Mouse (Mus musculus) neural tube, embryonic 15.5 days (tissue): ENCODE measurements around the gene Adamts4. TPM values are rescaled to one million over a fixed set of nuclear protein-coding genes. Genes with fewer than 3 reads are reported as not detected.

Experiments used
- ATAC-seq: fragments of 200-750 bp; cut with Nextera tagmentation; 2 replicates; pipeline ENCODE4 v1.8.0; 2017; ENCODE audit warnings: mild to moderate bottlenecking, moderate TSS enrichment, moderate library complexity; ENCODE audit not compliant: low FRiP score
- H3K27ac ChIP-seq: fragments of 300-500 bp; sonication (generic); replicated peaks from 2 replicates; pipeline ENCODE4 v1.5.1; 2015; ENCODE audit warnings: mild to moderate bottlenecking, inconsistent platforms
- H3K27me3 ChIP-seq: fragments of 300-500 bp; sonication (generic); replicated peaks from 2 replicates; pipeline ENCODE4 v1.6.1; 2015; ENCODE audit warnings: inconsistent platforms
- H3K36me3 ChIP-seq: fragments of 300-500 bp; sonication (generic); 2 replicates; pipeline ENCODE4 v1.6.1; 2015; ENCODE audit warnings: inconsistent platforms
- H3K4me1 ChIP-seq: fragments of 300-500 bp; sonication (generic); 2 replicates; pipeline ENCODE4 v1.6.1; 2015; ENCODE audit warnings: inconsistent platforms
- H3K4me2 ChIP-seq: fragments of 300-500 bp; sonication (generic); 2 replicates; pipeline ENCODE4 v1.6.1; 2015; ENCODE audit warnings: inconsistent platforms, mild to moderate bottlenecking, moderate library complexity
- H3K4me3 ChIP-seq: fragments of 300-500 bp; sonication (generic); replicated peaks from 2 replicates; pipeline ENCODE4 v1.5.1; 2015; ENCODE audit warnings: mild to moderate bottlenecking, inconsistent platforms
- H3K9ac ChIP-seq: fragments of 300-500 bp; sonication (generic); replicated peaks from 2 replicates; pipeline ENCODE4 v1.6.1; 2015; ENCODE audit warnings: mild to moderate bottlenecking, inconsistent platforms
- H3K9me3 ChIP-seq: fragments of 300-500 bp; sonication (generic); replicated peaks from 2 replicates; pipeline ENCODE4 v1.6.1; 2016; ENCODE audit warnings: inconsistent platforms
- WGBS: fragments of 180-500 bp; shearing (Covaris S2); methylation state at CpG from one replicate; pipeline ENCODE4 v1.1.7; 2015; ENCODE audit warnings: mixed read lengths; 5-methylcytosine and 5-hydroxymethylcytosine counted together
- polyA plus RNA-seq: library from polyadenylated mRNA; unstranded; fragments of >200 nt; fragmentation: Nextera tagmentation; extraction: Ambion mirVana; gene quantifications from 2 replicates; pipeline ENCODE4 v1.2.1, GENCODE M21; 2015

Gene Adamts4
- polyA plus RNA-seq, 1 experiment from 2014 or later, result 3.3 TPM

DNA sequence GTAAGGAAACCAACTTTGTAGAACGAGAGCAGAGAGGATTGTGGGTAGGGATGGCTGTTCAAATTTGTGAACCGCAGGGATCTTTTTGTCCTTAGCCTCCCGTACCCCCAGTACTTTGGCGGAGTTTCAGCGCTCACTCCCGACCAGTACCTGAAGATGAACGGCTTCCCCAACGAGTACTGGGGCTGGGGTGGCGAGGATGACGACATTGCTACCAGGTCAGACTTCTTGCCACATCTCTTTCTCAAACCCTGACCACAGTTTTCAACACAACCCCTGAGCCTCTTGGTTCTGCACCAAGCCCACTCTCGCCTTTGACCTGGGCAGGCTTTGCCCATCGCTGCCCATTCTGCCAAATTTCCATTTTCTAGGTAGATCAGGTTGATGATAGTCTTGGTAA lies 23.9 kb downstream of the Adamts4 start:
- 92% methylated on average over 12 of the region's 12 CpGs for WGBS
- no peak for ATAC-seq
- peaks cover 69% of the 10 kb centered on the region for H3K36me3 ChIP-seq

DNA sequence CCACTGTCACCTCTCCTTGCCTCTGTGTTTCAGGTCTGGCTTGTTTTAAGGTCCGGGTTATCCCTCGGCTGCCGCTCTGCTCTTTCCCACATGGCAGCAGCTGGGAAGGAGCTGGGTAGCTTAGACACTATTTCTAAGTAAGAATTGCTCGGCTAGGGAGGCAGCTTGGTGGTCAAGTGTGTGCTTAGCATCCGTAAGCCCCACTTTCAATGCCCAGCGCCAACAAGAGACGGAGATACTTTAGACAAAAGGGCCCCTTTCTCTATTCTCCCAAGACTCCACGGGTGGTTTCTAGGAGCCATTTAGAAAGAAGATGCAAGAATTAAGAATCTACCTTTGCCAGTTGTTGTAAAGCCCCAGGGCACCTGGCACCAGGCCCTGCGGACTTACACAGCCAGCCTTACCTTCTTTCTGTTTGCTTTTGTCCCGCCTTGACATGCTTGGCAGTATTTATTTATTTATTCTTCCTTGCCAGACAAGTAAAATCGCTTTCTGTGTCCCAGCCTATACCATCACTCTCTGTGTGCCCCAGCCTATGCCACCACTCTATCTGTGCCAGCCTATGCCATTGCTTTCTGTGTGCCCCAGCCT lies 25.0 kb downstream of the Adamts4 start:
- H3K27ac ChIP-seq, result no peak overlapping the region; the same call in 1 of the 2 replicates
- no peaks in the 10 kb centered on the region for H3K9me3 ChIP-seq
- H3K27me3 ChIP-seq, result no peaks in the 10 kb centered on the region
- H3K4me1 ChIP-seq, result peaks cover 30% of the 10 kb centered on the region
- no peak overlapping the region for H3K4me2 ChIP-seq
- 72% methylated on average over 11 of the region's 11 CpGs for WGBS
- no peak overlapping the region for H3K4me3 ChIP-seq
- no peak overlapping the region for H3K9ac ChIP-seq
- peaks cover 69% of the 10 kb centered on the region for H3K36me3 ChIP-seq
- no peak for ATAC-seq

More for the DNA sequence above, 23.9 kb downstream of the Adamts4 start:
- no peak overlapping the region for H3K9ac ChIP-seq
- no peak overlapping the region for H3K4me3 ChIP-seq
- H3K27me3 ChIP-seq, result no peaks in the 10 kb centered on the region
- no peak overlapping the region for H3K4me2 ChIP-seq
- no peak overlapping the region for H3K27ac ChIP-seq
- peaks cover 26% of the 10 kb centered on the region for H3K4me1 ChIP-seq
- no peaks in the 10 kb centered on the region for H3K9me3 ChIP-seq

DNA sequence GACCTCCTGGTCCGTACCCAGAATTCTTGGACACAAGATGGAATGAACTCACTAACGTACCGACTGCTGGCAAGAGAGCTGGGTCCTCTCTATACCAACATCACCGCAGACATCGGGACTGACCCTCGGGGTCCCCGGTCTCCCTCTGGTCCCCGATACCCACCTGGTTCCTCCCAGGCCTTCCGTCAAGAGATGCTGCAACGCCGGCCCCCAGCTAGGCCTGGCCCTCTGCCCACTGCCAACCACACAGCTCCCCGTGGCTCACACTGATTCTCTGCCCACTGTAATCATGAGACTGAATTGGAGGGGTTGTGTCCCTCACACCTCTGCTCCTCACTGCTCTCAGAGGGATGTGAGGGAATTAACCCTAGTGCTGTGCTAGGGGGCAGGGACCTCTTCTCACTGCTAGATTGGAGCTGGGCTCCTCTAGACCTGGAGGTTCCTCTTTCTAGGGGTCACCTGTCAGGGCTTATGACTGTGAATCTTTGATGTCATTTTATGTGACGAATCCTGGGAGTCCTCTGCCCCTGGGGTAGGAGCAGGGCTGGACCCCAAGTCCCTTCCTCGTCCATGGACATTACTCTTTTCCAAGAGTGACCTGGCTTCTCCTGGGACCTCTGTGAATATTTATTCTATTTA lies 26.0 kb downstream of the Adamts4 start:
- H3K4me1 ChIP-seq, result peaks cover 29% of the 10 kb centered on the region
- H3K36me3 ChIP-seq, result peaks cover 69% of the 10 kb centered on the region
- H3K9me3 ChIP-seq, result no peaks in the 10 kb centered on the region
- 90% methylated on average over 14 of the region's 14 CpGs for WGBS
- no peaks in the 10 kb centered on the region for H3K27me3 ChIP-seq
- no peak overlapping the region; the same call in 1 of the 2 replicates for H3K27ac ChIP-seq
- H3K4me2 ChIP-seq, result no peak overlapping the region
- ATAC-seq, result no peak
- H3K9ac ChIP-seq, result no peak overlapping the region
- no peak overlapping the region for H3K4me3 ChIP-seq

DNA sequence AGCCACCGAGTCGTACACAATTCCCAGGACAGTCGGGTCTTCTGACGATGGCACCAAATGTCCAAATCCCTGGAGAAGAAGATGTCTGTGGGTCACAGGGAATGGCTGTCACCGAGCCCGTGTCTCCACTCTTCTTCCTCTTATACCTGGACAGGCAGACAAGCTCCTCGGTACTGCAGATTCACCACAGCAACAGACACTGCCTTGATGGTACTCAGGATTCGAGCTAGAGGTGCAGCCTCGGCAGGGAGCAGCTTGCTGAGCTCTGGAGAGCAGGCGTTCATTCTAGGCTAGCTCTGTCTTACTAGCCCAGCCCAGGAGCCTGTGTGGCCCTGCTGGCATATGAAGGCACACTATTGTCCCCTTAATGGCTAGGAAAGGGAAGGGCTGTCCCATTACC lies 27.5 kb downstream of the Adamts4 start:
- WGBS, result 87% methylated on average over 10 of the region's 10 CpGs
- peaks cover 66% of the 10 kb centered on the region for H3K36me3 ChIP-seq

DNA sequence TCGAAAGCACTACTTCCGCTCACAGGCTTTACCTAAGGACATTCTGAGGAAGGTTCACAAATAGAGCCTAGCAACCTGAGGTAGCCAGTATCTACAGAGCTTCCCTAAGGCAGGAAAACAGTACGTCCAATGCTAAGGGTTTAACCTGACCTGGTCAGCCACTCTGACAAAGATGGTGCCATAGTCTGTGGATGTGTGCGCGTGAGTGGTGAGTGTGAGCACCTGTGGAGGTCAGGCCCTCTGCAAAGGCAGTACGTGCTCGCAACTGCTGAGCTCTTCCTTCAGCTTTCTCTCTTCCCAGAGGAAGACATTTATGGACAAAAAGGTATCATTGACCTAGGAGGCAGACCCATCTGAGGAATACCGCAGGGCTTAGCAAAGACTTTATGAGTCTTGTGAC lies 28.2 kb downstream of the Adamts4 start:
- Histone ChIP-seq H3K27me3 (no peaks in the 10 kb centered on the region), H3K27ac (no peak overlapping the region), H3K9ac (no peak overlapping the region), H3K36me3 (peaks cover 65% of the 10 kb centered on the region), H3K9me3 (no peaks in the 10 kb centered on the region), H3K4me1 (peaks cover 28% of the 10 kb centered on the region), H3K4me2 (no peak overlapping the region), H3K4me3 (no peak overlapping the region)
- no peak for ATAC-seq
- 93% methylated on average over 8 of the region's 8 CpGs for WGBS

More for the DNA sequence above, 27.5 kb downstream of the Adamts4 start:
- no peak overlapping the region for H3K27ac ChIP-seq
- H3K27me3 ChIP-seq, result no peaks in the 10 kb centered on the region
- no peaks in the 10 kb centered on the region for H3K9me3 ChIP-seq
- no peak for ATAC-seq
- no peak overlapping the region for H3K9ac ChIP-seq
- H3K4me1 ChIP-seq, result peaks cover 28% of the 10 kb centered on the region
- no peak overlapping the region for H3K4me3 ChIP-seq
- H3K4me2 ChIP-seq, result no peak overlapping the region

DNA sequence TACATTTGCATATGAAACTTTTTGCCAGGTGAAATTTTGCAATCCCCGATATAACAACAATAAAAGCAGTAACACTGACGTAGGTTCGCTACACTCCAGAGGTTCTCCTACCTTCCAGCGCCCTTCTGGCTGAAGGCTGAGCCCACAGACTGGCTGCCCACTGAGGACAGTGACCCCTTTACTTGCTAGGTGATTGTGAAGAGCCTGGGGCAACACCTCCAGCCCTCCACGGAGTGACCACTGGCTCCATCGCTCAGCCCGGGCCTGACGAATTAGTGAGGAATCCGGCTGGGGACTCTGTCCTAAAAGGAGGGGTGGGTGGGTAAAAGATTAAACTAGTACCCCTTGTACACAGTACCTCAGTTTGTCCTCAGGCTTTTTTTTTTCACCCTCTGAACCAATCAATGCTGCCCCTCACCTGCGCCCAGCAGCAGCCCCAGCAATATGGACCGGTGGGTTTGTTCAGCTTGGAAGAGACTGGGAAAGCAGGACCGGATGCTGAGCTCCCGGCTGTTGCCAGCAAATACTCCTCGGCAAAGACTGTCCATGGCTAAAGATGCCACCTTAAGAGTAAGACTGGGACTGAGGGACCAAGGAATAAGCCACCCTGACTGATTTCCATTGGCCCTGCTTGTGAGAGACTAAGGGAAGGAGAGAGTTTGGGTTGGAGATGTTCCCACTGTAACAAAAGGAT lies 28.9 kb downstream of the Adamts4 start:
- no peak overlapping the region for H3K4me3 ChIP-seq
- peaks cover 32% of the 10 kb centered on the region for H3K4me1 ChIP-seq
- peaks cover 63% of the 10 kb centered on the region for H3K36me3 ChIP-seq
- H3K4me2 ChIP-seq, result no peak overlapping the region; the same call in 1 of the 2 replicates
- 91% methylated on average over 14 of the region's 14 CpGs for WGBS
- no peaks in the 10 kb centered on the region for H3K27me3 ChIP-seq
- no peaks in the 10 kb centered on the region for H3K9me3 ChIP-seq
- no peak overlapping the region for H3K27ac ChIP-seq
- H3K9ac ChIP-seq, result no peak overlapping the region
- no peak for ATAC-seq

DNA sequence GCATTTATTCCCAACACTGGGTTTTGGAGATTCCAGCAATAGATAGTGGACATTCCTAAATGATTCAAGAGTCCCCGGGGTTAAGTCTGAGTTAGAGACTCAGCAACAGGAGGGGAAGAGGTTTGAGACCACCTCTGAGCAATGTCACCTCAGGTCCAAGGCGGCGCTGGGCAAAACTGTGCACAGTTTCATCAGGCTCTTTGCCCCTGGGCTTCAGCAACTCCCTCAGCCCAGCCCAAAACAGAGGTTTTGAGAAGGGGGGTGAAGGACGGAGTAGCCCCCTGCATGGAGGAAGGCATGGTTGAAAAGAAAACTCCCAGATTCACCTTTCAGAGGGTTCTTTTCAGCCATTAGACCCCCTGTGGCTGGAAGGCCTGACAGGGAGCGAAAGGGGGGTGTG lies 29.5 kb downstream of the Adamts4 start:
- Histone ChIP-seq H3K4me1 (peaks cover 35% of the 10 kb centered on the region), H3K9me3 (no peaks in the 10 kb centered on the region), H3K4me2 (peak overlapping the region; percentile 89), H3K9ac (peak overlapping the region; percentile 69), H3K4me3 (peak overlapping the region; percentile 76), H3K27me3 (no peaks in the 10 kb centered on the region), H3K27ac (no peak overlapping the region), H3K36me3 (peaks cover 60% of the 10 kb centered on the region)
- ATAC-seq, result no peak
- 62% methylated on average over 5 of the region's 5 CpGs for WGBS

DNA sequence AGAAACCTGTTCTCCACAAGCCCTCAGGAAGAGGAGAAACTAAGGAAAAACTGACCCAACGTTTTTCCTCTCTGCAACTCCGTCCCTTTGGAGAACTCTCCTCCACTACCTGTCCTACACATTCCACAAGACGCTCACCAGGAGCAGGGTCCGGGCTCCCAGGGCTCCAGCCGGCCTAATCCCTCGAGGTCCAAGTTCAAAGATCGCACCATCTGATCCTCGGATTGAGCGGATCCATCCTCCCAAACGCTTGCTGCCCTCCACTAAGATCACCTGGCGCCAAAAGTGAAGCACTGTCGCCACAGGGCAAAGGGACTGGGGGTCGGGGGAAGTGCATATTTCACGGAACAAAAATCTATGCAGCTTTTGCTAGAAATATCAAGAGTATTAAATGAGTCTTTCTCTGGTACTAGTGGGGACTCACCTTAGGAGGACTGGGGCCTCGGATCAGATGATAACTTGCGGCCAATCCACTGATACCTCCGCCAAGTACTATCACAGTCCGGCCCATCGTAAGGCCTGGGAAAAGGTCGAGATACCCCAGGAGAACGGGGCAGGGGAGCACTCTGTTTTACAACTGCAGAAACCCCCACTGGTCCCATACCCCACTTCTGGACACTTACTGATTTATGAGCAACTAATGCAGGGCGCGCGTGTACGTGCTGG lies 30.2 kb downstream of the Adamts4 start:
- WGBS, result 3% methylated on average over 25 of the region's 25 CpGs
- H3K9me3 ChIP-seq, result no peaks in the 10 kb centered on the region
- peak; percentile 19; the same call in 1 of the 2 replicates for ATAC-seq
- peak overlapping the region; percentile 89 for H3K4me2 ChIP-seq
- H3K27ac ChIP-seq, result peak overlapping the region; percentile 58; the same call in 1 of the 2 replicates
- H3K27me3 ChIP-seq, result no peaks in the 10 kb centered on the region
- peak overlapping the region; percentile 76 for H3K4me3 ChIP-seq
- peaks cover 60% of the 10 kb centered on the region for H3K36me3 ChIP-seq
- peak overlapping the region; percentile 69 for H3K9ac ChIP-seq
- peaks cover 42% of the 10 kb centered on the region for H3K4me1 ChIP-seq

DNA sequence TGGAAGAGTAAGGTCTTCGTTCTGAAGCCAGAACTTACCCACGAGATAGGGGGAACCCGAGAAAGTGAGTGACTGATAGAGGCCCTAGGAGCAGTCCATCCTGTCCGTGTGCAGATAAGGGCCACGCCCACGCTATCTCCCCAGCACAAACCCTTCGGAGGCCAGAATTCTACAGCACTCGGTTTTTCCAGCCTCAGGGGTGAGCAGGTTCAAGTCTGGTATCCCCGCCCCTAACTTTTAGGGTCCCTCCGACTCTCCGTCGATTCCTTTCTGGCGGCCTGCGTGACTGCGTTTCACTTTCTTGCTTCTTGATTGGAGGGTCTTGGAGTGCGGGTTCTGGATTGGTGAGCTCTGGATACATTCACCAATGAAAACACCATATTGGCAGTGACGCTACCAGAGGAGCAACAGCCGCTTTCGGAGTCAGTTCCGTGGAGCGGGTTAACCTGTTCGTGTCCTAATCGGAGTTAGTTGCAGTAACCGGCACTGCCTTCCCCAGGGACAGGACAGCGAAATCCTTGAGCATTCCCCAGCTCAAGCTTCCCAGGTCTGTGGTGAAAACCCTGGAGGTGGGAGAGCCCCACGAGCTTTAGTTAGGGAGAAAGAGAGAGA lies 30.8 kb downstream of the Adamts4 start, which contains the start of gene Ppox:
Gene Ppox (minus strand): TSS at position 271 of the 612 bp plus-strand sequence.
- WGBS, result under 1% methylated on average over 26 of the region's 26 CpGs
- H3K4me2 ChIP-seq, result peak within 1 kb of the TSS; percentile 89
- H3K4me1 ChIP-seq, result peaks cover 48% of the 10 kb centered on the region
- ATAC-seq, result peak; percentile 97
- no peaks in the 10 kb centered on the region for H3K9me3 ChIP-seq
- H3K9ac ChIP-seq, result peak within 1 kb of the TSS; percentile 69
- peaks cover 60% of the 10 kb centered on the region for H3K36me3 ChIP-seq
- H3K27ac ChIP-seq, result peak within 1 kb of the TSS; percentile 83
- H3K27me3 ChIP-seq, result no peaks in the 10 kb centered on the region
- H3K4me3 ChIP-seq, result peak within 1 kb of the TSS; percentile 76

DNA sequence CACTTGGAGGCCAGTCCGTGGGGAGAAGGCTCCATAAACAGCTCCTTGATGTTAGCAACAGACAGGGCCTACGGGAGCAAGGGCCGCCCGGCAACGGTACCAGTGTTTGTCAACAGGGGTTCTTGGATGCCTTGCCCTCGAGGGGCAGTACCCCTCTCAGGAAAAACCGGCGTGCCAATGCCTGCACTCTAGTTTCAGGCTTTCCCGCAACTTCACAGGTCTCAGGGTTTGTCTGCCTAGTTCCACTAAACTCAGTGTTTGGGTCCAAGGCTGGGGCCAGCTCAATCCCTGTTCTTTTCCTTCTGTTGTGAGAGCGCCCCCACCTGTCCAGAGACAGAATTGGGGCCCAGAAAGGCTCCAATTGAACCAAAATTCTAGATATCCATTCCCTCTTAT lies 31.3 kb downstream of the Adamts4 start:
- Histone ChIP-seq H3K4me3 (peak overlapping the region; percentile 76), H3K4me1 (peaks cover 53% of the 10 kb centered on the region), H3K9ac (peak overlapping the region; percentile 46), H3K27me3 (no peaks in the 10 kb centered on the region), H3K4me2 (peak overlapping the region; percentile 89), H3K36me3 (peaks cover 56% of the 10 kb centered on the region), H3K27ac (peak overlapping the region; percentile 83), H3K9me3 (no peaks in the 10 kb centered on the region)
- peak; percentile 34 for ATAC-seq
- 1% methylated on average over 10 of the region's 10 CpGs for WGBS
